Mouse (Mus musculus): ENCODE data around the gene Col9a2.
"Not testable (repeated sequence)": the region's sequence is repeated elsewhere in the genome, so short reads cannot be mapped to it uniquely, and the experiment has no call there.

Col9a2 gene

DNA sequence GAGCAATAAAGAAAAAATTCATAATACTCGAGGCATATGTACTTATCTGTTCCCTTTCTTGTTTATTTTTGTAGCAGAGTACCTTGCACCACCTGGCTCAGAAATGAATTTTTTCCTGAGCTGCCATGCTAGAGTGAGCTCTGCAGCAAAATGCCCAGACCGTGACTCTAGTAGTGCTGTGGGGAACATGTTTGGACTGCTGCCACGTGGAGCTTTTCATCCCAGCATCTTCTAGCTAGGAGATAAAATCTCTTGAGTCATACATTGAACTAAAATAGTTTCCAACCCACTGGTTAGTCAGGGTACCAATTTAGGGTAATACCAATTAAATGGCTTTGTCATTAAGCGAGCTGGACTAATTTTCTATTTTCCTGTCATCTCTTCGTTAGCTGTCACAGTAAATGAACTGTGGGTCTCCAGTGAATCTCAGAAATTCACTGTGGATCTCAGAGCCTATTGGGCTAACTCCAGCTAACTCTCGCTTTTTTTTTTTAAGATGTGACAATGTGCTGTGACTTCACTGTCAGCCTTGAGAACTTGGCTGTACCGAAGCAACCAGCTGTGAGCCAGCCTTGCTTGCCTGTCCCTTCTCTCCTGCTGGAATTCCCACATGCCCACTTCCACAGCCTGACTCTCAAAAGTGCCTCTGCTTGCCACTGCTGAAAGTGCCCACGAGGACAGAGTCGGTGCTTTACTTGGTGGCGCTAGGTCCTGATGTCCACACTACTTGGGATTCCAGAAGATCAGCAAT is 19.0 kb upstream of the Col9a2 start:
- no peak for DNase-seq (ENCODE audit: low read depth)

DNA sequence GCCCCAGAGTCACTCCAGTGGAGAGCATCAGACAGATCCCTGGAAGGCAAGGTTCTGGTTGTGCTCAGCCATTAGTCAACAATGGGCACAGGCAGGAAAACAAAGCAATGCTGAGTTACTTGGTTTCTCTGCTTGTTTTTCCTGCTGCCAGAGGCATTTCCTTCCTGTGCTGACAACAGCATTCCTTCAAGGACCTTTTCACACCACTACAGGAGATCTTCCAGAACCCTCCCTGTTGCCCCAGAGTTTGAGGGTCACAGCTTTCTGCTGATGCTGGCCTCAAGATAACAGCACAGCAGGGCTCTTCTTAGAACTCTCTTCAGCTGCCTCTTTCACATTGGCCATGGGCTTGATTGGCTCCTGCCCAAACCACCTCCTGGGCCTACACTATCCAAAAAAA is 17.3 kb upstream of the Col9a2 start:
- DNase-seq (ENCODE audit: low read depth), result no peak

DNA sequence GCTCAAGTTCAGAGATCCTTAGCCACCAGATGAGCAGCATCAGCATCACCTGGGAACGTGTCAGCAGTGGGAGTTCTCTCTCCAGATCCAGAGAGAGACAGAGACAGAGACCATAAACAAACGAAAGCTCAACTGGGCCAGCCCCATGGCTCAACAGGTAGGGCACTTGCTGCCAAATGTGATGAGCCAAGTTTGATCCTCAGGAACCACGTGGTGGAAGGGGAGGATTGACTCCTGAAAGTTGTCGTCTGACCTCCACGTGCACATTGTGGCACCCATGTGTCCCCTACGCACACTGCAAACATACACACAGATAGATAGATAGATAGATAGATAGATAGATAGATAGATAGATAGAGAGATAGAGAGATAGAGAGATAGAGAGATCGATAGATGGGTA is 15.7 kb upstream of the Col9a2 start:
- DNase-seq (ENCODE audit: low read depth), result no peak

DNA sequence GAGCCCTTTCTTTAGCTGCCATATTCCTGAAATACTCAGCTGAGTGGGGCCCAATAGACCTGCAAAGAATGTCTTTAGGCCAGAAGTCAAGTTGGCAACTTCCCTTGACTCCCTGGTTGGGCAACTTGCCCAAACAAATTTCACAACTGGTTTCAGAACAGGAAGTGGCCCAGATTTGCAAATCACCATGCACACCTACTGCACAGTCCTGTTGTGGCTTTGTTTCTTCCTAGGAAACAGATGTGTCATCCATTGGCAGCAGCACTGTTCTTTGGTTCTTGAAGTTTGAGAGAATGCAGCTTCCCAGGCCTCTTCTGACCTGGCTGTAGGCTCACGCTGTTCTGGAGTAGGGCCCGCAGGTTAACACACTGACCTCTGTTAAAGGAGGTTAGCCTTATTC is 15.2 kb upstream of the Col9a2 start:
- DNase-seq (ENCODE audit: low read depth), result no peak

DNA sequence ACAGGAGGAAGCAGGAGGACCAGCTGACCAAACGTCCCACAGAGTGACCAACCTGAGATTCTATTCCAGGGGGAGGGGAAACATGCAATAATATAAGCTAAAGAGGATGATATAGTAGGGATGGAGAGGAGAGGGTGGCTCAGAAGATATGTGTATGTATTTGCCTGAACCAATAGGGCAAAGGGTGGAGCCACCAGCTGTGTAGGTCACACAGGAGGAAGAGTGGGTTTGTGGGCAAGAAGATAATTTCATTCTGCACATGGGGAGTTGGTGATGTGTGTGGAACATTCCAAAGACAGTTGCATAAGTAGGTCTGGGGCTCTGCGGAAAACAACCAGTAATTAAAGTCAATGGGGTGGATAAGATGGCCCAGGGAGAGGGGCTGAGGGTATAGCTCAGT is 13.5 kb upstream of the Col9a2 start:
- no peak for DNase-seq (ENCODE audit: low read depth)

DNA sequence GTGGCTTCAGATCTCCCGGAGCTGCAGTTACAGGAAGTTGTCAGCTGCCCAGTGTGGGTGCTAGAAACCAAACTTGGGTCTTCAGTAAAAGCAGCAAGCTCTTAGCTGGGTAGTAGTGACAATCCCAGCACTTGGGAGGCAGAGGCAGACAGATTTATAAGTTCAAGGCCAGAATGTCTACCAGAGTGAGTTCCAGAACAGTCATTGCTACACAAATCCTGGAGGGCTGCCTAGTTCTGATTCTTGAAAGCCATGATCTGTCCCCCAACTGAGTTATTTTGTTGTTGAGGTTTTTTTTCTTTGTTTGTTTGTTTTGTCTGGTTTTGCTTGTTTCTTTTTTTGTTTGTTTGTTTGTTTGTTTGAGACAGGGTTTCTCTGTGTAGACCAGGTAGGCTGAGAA is 11.0 kb upstream of the Col9a2 start:
- no peak for DNase-seq (ENCODE audit: low read depth)

DNA sequence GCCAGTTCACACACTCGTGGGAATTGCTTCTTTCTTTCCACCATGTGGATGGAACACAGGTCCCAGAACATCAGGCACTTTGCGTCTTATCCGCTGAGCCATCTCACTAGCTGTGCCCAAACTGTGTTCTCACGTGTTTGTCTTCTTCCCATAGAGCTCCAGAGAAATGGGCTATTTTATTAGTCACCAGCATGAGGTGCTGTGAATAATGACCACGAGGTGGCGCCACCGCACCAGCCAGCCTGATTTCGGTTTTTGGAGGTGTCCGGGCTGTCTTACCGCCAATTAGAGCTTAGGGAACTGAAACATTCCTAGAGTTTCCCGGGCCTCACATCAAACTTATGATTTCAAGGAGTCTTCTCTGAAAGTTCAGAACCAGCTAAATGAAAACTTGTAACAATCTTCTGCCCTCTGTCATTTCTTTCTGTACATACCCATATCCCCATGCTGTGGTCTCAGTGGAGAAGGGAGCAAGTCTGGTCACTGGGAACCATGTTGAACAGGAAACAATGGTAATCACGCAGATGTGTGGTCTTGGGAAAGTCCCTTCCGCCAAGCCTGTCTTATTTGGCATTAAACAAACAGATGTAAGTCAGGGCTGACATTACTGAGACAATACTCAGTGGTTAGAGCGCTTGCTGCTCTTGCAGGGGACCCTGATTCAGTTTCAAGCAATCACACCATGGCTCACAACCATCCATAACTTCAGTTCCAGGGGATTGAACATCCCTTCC is 10.4 kb upstream of the Col9a2 start:
- DNase-seq (ENCODE audit: low read depth), result peak; percentile 81

DNA sequence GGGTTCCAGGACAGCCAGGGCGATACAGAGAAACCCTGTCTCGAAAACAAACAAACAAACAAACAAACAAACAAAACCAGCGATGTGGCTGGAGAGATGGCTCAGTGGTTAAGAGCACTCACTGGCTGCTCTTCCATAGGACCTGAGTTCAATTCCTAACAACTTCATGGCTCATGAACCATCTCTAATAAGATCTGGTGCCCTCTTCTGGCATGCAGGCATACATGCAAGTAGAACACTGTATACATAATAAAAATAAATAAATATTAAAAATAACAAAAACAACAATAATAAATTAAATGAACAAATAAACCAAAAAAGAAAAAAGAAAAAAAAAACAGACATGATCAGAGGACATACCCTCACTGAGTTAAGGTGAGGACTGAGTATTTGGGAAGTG is 9.6 kb upstream of the Col9a2 start:
- DNase-seq (ENCODE audit: low read depth), result peak; percentile 33

DNA sequence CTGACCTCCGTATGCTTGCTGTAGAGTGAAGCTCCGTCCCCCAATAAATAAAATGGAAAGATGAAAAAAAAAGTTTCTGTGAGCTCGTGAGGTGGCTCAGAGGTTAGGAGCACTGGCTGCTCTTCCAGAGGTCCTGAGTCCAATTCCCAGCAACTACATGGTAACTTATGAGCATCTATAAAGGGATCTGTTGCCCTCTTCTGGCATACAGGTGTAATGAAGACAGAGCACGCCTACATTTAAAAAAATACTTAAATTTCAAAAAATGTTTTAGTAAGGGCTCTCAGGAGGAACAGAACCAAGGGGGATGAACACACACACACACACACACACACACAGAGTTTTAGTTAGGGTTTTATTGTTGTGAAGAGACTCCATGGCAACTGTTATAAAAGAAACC is 7.7 kb upstream of the Col9a2 start:
- peak; percentile 41 for DNase-seq (ENCODE audit: low read depth)

DNA sequence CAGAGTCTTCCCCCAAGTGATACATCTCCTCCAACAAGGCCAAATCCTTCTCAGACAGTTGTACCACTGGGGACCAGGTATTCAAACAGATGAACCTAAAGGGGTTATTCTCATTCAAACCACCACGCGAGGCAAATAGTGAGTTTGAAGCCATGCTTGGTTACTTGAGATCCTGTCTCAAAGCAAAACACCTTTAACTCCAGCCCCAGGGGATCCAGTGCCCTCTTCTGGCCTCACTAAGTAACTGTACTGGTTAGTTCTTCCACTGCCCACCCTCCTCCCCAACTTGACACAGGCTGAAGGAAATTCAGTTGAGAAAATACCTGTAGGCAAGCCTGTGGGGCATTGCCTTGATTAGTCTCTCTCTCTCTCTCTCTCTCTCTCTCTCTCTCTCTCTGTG is 6.2 kb upstream of the Col9a2 start:
- DNase-seq (ENCODE audit: low read depth), result peak; percentile 41

DNA sequence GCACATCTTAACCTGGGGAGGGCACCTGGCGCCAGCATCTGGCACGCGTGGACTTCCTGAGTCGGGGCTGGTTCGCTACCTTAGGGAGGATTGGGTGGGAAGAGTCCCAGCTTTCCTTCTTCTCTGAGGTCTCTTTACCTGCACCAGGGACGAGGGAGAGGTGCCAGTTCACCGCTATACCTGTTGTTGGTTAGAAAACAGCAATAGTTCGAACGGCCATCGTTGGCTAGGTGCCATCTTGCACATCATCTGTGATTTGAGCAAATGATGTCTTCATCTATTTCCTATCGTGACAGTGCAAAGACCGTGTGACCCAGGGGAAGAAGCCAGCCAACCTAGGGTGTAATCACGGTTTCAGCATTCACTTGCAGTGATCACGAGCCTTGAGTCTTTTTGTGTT is 1.1 kb downstream of the Col9a2 start:
- DNase-seq (ENCODE audit: low read depth), result peak; percentile 20

DNA sequence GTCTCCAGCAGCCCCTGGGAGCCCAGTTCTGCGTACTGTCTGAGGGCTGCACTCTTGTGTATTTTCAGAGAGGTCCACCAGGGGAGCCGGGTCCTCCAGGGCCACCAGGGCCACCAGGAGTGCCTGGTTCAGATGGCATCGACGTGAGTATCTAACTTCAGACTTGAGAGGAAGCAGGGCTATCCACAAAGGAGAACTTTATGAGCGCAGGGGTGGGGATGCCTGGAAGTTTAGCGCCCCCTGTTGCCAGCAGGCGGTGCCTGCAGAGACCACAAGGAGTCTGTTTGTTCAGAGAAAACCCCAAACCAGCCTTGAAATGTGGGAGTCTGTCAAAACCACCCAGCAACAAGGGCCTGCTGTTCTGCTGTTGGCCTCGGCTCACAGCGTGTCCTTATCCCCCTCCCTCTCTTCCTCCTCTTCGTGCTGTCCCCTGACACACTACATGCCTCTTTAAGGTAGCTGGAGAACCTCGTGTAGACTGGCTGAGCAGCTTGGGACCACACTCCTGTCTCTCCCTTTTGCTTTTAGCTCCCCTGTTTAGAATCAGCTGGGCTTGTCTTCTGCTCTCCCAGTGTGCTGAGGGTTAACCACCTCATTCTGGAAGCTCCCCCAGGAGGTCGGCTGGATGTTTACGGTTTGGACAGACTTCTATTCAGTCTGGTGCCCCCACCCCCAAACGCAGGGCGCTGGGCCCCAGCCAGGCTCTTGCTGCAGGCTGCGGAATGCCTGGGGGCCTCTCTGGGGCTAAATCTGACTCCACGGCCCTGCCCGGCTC is 1.9 kb downstream of the Col9a2 start:
- peak; percentile 72 for DNase-seq (ENCODE audit: low read depth)

DNA sequence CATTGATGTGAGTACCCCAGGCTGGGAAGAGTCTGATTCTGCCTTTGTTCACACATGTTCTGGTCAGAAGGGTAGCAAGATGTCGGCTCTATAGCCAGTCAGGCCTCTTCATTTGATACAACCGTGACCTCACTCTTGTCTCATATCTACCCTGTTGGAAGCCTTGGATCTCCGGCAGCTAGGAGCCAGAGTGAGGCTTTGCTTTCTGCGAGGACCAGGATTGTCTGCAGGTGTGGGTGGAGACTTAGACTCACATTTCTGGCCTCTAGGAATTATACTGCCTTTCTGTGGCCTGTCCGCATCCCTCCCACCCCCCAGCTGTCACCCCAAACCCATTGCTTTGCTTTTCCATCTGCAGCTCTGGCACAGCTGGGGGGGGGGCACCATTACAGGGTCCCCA is 3.3 kb downstream of the Col9a2 start:
- DNase-seq (ENCODE audit: low read depth), result no peak

DNA sequence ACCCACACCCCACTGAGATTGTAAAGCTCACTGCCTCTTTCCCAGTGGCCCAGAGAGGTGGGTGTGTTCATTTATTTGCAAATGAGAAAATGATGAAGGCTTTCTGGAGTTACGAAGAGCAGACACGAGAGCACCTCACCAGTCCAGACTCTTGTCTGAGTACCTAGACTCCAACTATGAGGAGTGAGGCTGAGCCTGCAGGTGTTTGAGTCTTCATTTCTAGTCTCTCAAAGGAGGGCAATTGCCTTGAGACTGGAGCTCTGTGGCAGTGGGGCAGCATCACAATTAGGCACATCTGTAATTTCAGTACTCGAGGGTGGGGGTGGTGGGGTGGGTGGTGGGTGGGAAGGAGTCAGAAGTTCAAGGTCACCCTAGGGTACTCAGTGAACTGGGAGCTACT is 3.8 kb downstream of the Col9a2 start:
- no peak for DNase-seq (ENCODE audit: low read depth)

DNA sequence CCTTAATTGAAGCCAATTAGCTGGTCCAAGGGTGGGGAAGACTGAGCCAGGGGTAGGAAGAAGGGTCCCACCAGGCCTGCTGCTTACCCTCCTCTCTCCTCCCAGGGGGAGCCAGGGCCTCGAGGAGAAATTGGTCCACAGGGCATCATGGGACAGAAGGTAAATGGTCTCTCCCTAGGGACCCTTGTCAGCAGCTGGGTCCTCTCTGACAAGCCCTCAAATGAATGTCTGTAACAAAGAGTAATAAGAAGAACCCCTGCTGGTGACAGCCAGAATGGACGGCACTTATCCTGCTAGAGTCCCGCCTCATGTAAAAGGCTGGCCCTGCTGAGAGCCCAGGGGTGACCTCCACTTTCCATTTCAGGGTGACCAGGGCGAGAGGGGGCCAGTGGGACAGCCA is 12.7 kb downstream of the Col9a2 start:
- no peak for DNase-seq (ENCODE audit: low read depth)

DNA sequence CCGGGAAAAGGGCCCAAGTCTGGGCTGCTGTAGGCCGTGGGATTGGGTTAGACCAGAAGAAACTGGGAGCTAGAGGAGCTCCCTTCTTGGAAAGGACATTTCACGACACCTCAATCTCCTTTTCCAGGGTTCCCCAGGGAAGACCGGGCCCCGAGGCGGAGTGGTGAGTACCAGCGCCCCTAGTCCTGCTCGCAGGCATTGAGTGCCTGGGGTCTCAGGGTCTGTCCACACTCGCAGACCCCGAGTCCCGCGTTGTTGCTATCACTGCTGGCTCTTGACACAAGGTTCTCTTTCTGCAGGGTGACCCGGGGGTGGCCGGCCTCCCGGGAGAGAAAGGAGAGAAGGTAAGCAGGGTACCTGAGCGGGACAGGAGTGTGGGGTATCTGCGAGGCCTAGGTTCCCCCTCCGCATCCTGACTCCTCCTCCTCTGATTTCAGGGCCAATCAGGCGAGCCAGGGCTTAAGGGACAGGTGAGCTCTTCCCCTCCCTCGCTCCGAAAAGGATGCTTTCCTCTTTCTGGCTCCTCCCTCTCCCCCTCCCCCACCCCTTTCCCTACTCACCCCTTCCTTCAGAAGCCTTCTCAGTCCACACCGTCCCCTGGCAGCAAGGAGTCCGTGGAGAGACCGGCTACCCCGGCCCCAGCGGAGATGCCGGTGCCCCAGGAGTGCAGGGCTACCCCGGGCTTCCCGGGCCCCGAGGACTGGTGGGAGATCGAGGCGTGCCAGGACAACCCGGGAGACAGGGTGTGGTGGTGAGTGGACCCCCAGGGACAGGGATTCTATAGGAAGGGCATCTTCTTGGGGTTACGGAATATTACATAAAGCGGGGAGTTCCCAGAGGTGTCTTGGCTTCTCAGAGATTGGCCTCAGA is 13.5 kb downstream of the Col9a2 start:
- DNase-seq (ENCODE audit: low read depth), result no peak

DNA sequence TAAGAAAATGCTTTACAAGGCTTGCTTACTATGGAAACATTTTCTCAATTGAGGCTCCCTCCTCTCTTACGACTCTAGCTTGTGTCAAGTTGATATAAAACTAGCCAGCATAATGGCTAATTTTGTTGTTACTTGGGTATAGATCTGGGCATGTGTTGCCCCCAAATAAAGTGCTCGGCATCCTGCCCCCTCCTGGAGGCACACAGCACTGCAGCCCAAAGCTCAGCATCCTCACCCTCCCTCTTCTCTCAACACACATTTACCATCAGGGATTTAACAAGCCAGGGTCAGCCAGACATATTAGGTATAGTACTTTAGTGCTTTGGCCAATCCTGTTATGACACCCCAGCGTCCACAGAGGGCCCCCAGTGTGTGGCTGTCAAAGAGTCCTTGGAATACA is 17.2 kb downstream of the Col9a2 start:
- peak; percentile 42 for DNase-seq (ENCODE audit: low read depth)

DNA sequence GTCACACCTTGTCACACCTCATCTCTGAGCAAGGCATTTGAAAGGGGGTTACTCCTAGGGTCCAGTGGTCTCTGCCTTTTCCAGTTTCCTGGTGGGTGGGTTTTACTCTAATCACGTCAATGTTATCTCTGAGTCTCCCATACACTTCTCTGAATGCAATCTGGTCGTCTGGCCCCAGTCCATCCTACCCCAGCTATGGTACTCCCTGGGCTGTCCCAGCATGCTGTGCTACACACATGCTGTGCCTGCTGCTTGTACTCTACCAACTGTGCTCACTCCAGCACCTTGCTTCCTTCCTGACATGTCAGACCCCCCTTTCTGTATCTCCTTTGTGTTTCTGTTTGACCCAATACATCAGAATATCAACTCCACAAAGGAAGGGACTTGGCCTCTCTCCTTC is 17.8 kb downstream of the Col9a2 start:
- DNase-seq (ENCODE audit: low read depth), result no peak

DNA sequence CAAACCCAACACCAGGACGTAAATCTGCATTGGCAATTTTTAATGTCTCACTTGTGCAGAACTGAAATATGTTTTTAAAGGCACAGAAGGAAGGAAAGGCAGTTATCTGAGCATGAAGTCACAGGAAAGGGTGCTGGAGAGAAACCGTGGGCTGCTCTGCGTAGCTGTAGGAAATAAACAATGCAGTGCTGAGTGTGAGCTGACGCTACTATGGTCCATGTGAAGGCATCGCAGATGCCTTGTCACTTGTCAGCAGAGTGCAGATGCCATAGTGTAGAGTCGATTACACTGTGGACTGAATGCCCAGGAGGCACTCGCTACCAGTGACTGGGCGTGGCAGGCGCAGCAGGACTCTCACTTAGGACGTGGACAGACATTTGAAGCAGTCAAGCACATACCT is 20.0 kb downstream of the Col9a2 start:
- DNase-seq (ENCODE audit: low read depth), result not testable (repeated sequence)

DNA sequence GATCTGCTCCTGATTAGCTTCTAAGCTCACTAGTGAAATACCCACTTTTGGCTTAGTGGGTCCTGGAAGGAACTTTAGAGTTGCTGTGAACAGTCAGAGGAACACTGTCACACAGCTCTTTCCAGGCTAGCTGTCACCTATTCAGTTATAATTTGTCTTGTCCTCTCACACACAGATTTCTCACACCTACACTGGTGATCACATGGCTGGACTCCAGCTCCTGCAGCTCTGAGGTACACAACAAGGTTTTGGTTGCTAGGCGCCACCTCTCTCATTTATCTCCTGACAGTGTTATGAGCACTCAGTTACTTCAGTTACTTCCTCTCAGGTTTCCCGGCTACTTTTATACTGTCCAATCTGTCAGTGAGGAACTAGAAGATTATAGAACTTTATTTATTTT is 26.2 kb downstream of the Col9a2 start:
- no peak for DNase-seq (ENCODE audit: low read depth)

DNA sequence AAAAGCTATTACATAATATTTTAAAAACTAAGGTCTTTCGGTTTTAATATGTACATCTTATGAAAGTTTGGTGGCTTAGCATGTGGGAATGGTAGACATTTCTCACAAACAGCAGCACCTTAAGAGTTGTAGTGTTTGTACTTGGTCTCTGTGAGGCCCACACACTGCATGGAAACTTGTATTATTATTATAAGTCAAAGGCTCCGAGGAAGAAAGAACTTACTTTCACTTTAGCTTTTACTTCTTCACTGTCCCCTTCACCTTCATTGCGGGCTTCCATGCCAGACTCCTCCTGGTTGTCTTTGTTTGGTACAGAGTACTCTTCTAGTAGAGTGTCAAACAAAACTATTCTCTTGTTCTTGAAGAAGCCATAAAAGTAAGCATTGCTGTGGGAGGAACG is 35.1 kb downstream of the Col9a2 start:
- DNase-seq (ENCODE audit: low read depth), result peak; percentile 22
